Mouse (Mus musculus) layer of hippocampus, adult 6 months (tissue): ENCODE data around the gene Olfr1362. TPM values are rescaled to one million over a fixed set of nuclear protein-coding genes. Genes with fewer than 3 reads are reported as not detected.

Source experiments
- long read RNA-seq, 2 experiments: library from polyadenylated mRNA; unstranded; transcript quantifications; one replicate each; pipeline ENCODE4 v2.0.0; 2019 to 2020
- polyA plus RNA-seq: library from polyadenylated mRNA; unstranded; fragments of <200 nt; fragmentation: Nextera tagmentation; gene quantifications from 2 replicates; pipeline ENCODE4 v1.2.3, GENCODE M21; 2021

Olfr1362 gene
- polyA plus RNA-seq, result not detected in 2 replicates
- long read RNA-seq, experiment 1, result 0 reads
- long read RNA-seq, experiment 2, result 0 reads

DNA sequence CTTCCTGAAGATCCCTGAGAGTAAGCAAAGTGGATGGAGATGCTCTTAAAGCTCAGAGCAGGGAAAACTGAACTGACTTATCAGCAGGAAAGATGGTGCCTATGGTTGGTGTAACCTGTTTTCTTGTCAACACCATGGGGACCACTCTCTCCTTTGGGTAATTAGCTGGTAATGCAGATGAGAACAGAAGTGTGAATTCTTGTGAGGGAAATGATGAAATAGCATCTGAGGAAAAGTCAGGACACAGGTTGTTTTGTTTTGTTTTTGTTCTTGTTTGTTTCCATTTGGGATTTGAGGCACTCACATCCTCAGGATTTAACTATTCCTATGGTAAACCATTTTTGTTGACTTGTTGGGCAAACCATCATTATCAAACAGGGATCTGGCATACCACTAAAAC lies at the start of gene Olfr1362:
Gene Olfr1362, minus strand, starts transcription at position 101 of the 400 bp plus-strand sequence.

DNA sequence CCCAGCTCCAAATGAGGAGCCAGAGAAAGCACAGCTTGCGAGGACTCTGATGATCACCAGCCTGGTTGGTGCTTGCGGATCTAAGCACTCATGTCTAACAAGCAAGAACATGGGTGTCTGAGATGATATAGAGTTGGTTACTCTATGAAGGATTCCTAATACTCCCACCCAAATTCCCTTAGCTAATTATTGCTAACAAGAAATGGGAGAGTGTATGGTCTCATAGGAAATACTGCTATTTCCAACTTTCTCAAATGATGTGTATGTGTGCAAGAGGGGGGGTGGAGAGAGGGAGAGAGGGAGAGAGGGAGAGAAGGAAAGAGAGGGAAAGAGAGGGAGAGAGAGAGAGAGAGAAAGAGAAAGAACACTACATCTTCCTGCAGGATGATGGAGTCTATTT lies 49.5 kb upstream of the Olfr1362 start, which contains the start of gene Olfr1361:
Gene Olfr1361, minus strand, starts transcription at position 101 of the 400 bp plus-strand sequence.

DNA sequence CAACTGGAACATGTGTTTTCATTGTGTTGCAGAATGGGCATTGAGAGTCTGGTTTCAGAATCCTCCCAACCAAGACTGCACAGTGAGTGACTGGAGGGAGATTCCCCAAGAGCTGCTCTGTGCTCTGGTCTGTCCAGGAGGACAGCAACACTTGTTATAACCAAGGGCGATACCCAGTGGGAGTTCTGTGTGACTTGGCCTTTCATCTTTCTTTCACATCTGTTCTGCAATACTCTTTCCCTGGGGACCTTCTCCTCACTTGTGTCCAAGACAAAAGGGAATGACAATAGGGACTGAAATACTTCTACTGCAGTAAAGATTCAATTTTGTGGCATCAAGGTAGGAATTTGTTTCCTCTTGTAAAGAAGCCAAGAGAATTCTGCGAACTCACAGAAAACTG lies 28.6 kb upstream of the Olfr1362 start, which contains the start of gene Olfr11:
Gene Olfr11, minus strand, starts transcription at position 101 of the 400 bp plus-strand sequence.

DNA sequence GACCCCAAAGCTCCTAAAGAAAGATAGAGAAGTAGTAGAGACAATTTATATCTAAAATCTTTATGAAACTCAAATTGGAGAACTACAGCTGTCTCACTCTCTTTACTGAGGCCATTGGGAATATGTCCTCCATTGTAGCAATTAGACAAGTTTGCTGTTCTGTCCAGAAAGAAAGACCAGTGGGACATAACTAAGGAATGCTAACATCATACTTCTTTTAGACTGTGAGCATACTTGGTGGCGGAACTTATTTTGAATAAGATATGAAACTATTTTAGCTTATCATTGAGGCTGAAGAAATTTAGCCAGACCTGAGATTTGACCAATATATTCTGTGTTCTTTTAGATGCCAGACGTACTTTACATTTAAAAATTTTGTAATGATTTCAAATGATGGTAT lies 32.2 kb downstream of the Olfr1362 start, which contains the start of gene Olfr1364:
Gene Olfr1364, minus strand, starts transcription at position 101 of the 400 bp plus-strand sequence.

Other genes starting within 250 kb of the Olfr1362 start
- 11.7 and 13.0 TPM in 2 replicates for gene Zkscan3, start 211.3 kb downstream of the Olfr1362 start, polyA plus RNA-seq
- gene Pgbd1, start 173.0 kb downstream of the Olfr1362 start, polyA plus RNA-seq, result 0.99 and 1.1 TPM in 2 replicates
- 39.6 and 60.7 TPM in 2 replicates for gene Zscan26, start 160.3 kb downstream of the Olfr1362 start, polyA plus RNA-seq
- gene Nkapl, start 145.5 kb downstream of the Olfr1362 start, polyA plus RNA-seq, result 1.4 and 1.6 TPM in 2 replicates
- 3.1 and 3.3 TPM in 2 replicates for gene Zkscan4, start 135.1 kb downstream of the Olfr1362 start, polyA plus RNA-seq
- gene Gm10065, start 134.6 kb downstream of the Olfr1362 start, polyA plus RNA-seq, result 1.8 TPM in 1 of 2 replicates, not detected in the other
- gene AK157302, start 118.8 kb downstream of the Olfr1362 start, polyA plus RNA-seq, result 1.8 and 2.1 TPM in 2 replicates
- gene Gm11273, start 112.6 kb downstream of the Olfr1362 start, polyA plus RNA-seq, result 13.0 and 13.4 TPM in 2 replicates
- 1.6 and 2.7 TPM in 2 replicates for gene Zkscan8, start 82.9 kb downstream of the Olfr1362 start, polyA plus RNA-seq
- gene Olfr1366, start 71.2 kb downstream of the Olfr1362 start, polyA plus RNA-seq, result 0.10 TPM in 1 of 2 replicates, not detected in the other
- gene Olfr1535, start 54.1 kb downstream of the Olfr1362 start, polyA plus RNA-seq, result 0.06 TPM in 1 of 2 replicates, not detected in the other
- not detected in 2 replicates for gene Olfr1364, start 32.3 kb downstream of the Olfr1362 start, polyA plus RNA-seq
- not detected in 2 replicates for gene Olfr11, start 28.5 kb upstream of the Olfr1362 start, polyA plus RNA-seq
- gene Olfr1361, start 49.4 kb upstream of the Olfr1362 start, polyA plus RNA-seq, result not detected in 2 replicates
- gene Olfr1360, start 63.4 kb upstream of the Olfr1362 start, polyA plus RNA-seq, result not detected in 2 replicates
- not detected in 2 replicates for gene Olfr1359, start 84.1 kb upstream of the Olfr1362 start, polyA plus RNA-seq
- 0.80 and 1.4 TPM in 2 replicates for gene Hist1h2bl, start 102.1 kb upstream of the Olfr1362 start, polyA plus RNA-seq
- gene Hist1h2ai, start 102.4 kb upstream of the Olfr1362 start, polyA plus RNA-seq, result 1.4 TPM in 1 of 2 replicates, not detected in the other
- not detected in 2 replicates for gene Hist1h3h, start 103.6 kb upstream of the Olfr1362 start, polyA plus RNA-seq
- 0.44 TPM in 1 of 2 replicates, not detected in the other for gene Hist1h2bm, start 108.0 kb upstream of the Olfr1362 start, polyA plus RNA-seq
- 1.3 and 2.3 TPM in 2 replicates for gene Hist1h4j, start 121.0 kb upstream of the Olfr1362 start, polyA plus RNA-seq
- 3.9 and 4.5 TPM in 2 replicates for gene Hist1h4k, start 136.5 kb upstream of the Olfr1362 start, polyA plus RNA-seq
- 1.2 TPM in 1 of 2 replicates, not detected in the other for gene Hist1h2ak, start 139.8 kb upstream of the Olfr1362 start, polyA plus RNA-seq
- 1.3 and 2.1 TPM in 2 replicates for gene Hist1h2bn, start 140.1 kb upstream of the Olfr1362 start, polyA plus RNA-seq
- gene Hist1h1b, start 166.6 kb upstream of the Olfr1362 start, polyA plus RNA-seq, result 0.41 and 1.0 TPM in 2 replicates
- gene Hist1h3i, start 169.3 kb upstream of the Olfr1362 start, polyA plus RNA-seq, result 1.8 and 4.4 TPM in 2 replicates
- not detected in 2 replicates for gene Hist1h2an, start 173.2 kb upstream of the Olfr1362 start, polyA plus RNA-seq
- not detected in 2 replicates for gene Hist1h2bp, start 173.4 kb upstream of the Olfr1362 start, polyA plus RNA-seq
- gene Hist1h2bq, start 196.2 kb upstream of the Olfr1362 start, polyA plus RNA-seq, result 1.3 and 1.5 TPM in 2 replicates
- gene Hist1h2ao, start 196.4 kb upstream of the Olfr1362 start, polyA plus RNA-seq, result not detected in 2 replicates
- gene Hist1h4m, start 197.7 kb upstream of the Olfr1362 start, polyA plus RNA-seq, result 3.4 and 7.0 TPM in 2 replicates
- gene Hist1h4n, start 218.2 kb upstream of the Olfr1362 start, polyA plus RNA-seq, result 2.8 and 2.9 TPM in 2 replicates
- gene Hist1h2ap, start 219.5 kb upstream of the Olfr1362 start, polyA plus RNA-seq, result 64.1 and 77.9 TPM in 2 replicates
- gene Hist1h2br, start 219.7 kb upstream of the Olfr1362 start, polyA plus RNA-seq, result 1.2 TPM in 1 of 2 replicates, not detected in the other